Mouse (Mus musculus): Measurements from ENCODE around the gene Dync2li1. TPM values are rescaled to one million over a fixed set of nuclear protein-coding genes. Genes with fewer than 3 reads are reported as not detected.

Dync2li1 gene
- polyA plus RNA-seq, 1 experiment from 2014 or later: 41.5 TPM

DNA sequence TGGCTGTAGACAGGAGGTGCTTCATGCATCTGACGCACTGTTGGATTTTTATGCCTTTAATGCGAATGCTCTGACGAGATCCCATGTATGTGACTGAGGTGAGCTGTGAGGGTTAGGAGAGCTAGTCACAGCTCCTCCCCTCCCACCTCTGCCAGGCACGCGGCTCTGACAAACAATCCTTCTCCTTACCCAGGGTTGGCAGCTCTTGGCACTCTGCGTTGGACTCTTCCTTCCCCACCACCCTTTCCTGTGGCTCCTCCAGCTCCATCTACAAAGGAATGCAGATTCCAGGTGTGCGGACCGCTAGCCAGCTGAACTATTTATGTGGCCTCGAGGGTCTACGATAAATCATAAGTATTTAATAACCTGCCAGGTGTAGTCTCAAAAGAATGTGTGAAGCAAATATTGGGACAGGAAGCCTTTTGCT, 30.3 kb upstream of the Dync2li1 start:
- Histone ChIP-seq H3K27me3 (no peaks in the 10 kb centered on the region), H3K9ac (replicated peaks) (no peak overlapping the region), H3K9me3 (no peaks in the 10 kb centered on the region; the same call in 1 of the 2 replicates), H3K4me3 (replicated peaks) (no peak overlapping the region), H3K4me1 (replicated peaks) (peaks cover 20% of the 10 kb centered on the region), H3K4me2 (0 out of 2 replicates have a peak overlapping the region, but pooled peaks have one; percentile 13), H3K27ac (peak overlapping the region; percentile 62; the same call in 1 of the 2 replicates), H3K36me3 (peaks cover 38% of the 10 kb centered on the region)
- 34% methylated on average over 10 of the region's 10 CpGs for WGBS
- ATAC-seq (ENCODE audit: insufficient number of reproducible peaks, insufficient read depth, low FRiP score, low TSS enrichment, low read depth): no peak

DNA sequence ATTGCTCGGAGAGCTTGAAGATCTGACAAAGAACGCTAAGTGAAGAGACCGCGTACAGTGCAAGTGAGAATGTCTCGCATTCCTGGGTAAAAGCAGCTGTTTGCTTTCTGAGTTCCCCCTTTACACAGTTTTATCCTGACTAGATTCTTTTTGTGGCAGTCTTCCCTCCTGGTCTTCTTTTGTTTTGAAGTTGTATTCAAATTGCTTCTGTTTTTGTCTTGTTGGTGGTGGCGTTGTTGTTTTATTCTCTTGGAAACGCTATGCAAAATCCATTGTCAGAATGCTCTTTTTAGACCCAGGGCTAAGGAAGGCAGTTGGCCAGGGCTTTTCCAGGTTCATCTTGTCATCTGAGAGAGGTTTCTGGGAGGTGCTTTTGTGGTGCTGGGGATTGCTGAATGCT, 29.8 kb upstream of the Dync2li1 start:
- Histone ChIP-seq H3K27ac (peak overlapping the region; percentile 62), H3K36me3 (peaks cover 35% of the 10 kb centered on the region), H3K4me1 (replicated peaks) (peaks cover 20% of the 10 kb centered on the region), H3K4me3 (replicated peaks) (no peak overlapping the region), H3K4me2 (0 out of 2 replicates have a peak overlapping the region, but pooled peaks have one; percentile 13), H3K27me3 (no peaks in the 10 kb centered on the region), H3K9me3 (no peaks in the 10 kb centered on the region; the same call in 1 of the 2 replicates), H3K9ac (replicated peaks) (no peak overlapping the region)
- ATAC-seq (ENCODE audit: insufficient number of reproducible peaks, insufficient read depth, low FRiP score, low TSS enrichment, low read depth): no peak
- WGBS: 62% methylated on average over 7 of the region's 7 CpGs

DNA sequence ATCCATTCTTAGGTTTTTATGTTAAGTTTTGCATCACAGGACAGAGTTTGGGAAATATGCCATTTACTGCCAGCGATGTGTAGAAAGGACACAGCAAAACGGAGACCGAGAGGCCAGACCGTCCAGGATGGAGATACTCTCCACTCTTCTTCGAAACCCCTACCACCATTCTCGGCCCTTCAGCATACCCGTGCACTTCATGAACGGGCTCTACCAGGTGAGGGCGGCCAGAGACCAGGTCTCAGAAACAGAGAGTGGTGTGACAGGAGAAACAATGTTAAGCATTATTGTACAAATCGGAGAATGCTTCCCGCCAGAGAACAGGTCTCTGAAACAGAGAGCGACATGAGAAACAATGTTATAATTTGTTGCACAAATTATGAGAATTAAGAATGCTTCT, 28.4 kb upstream of the Dync2li1 start:
- Histone ChIP-seq H3K27ac (no peak overlapping the region), H3K36me3 (peaks cover 23% of the 10 kb centered on the region), H3K4me2 (no peak overlapping the region), H3K27me3 (no peaks in the 10 kb centered on the region), H3K4me3 (replicated peaks) (no peak overlapping the region), H3K9me3 (no peaks in the 10 kb centered on the region; the same call in 1 of the 2 replicates), H3K4me1 (replicated peaks) (peaks cover 20% of the 10 kb centered on the region), H3K9ac (replicated peaks) (no peak overlapping the region)
- no peak for ATAC-seq (ENCODE audit: insufficient number of reproducible peaks, insufficient read depth, low FRiP score, low TSS enrichment, low read depth)
- 91% methylated on average over 12 of the region's 12 CpGs for WGBS

DNA sequence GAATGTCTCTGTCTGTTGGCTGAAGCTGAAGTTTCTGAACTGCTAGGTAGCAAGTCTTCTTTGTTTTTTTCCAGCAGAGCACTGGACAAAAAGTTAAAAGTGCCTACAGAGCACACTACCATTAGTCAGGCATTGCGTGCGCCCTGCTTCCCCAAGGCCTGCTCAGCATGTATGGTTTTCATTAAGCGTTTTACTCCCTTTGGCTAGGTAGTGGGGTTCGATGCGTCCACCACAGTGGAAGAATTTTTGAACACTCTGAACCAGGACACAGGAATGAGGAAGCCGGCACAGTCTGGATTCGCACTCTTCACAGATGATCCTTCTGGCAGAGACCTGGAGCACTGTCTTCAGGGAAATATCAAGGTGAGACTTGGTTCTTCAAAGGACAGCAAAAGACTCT, 27.4 kb upstream of the Dync2li1 start:
- no peak overlapping the region for H3K9ac ChIP-seq (replicated peaks)
- peak overlapping the region; percentile 66; the same call in 1 of the 2 replicates for H3K27ac ChIP-seq
- H3K27me3 ChIP-seq: no peaks in the 10 kb centered on the region
- H3K4me1 ChIP-seq (replicated peaks): peaks cover 20% of the 10 kb centered on the region
- ATAC-seq (ENCODE audit: insufficient number of reproducible peaks, insufficient read depth, low FRiP score, low TSS enrichment, low read depth): no peak
- no peak overlapping the region for H3K4me3 ChIP-seq (replicated peaks)
- H3K36me3 ChIP-seq: peaks cover 15% of the 10 kb centered on the region
- H3K9me3 ChIP-seq: no peaks in the 10 kb centered on the region; the same call in 1 of the 2 replicates
- H3K4me2 ChIP-seq: no peak overlapping the region
- WGBS: 42% methylated on average over 7 of the region's 7 CpGs

GRCm38 (mm10) chr17:84600051-84600983, 26.0 kb upstream of the Dync2li1 start:
- no peak overlapping the region for H3K4me2 ChIP-seq
- peak overlapping the region; percentile 42 for H3K27ac ChIP-seq
- H3K4me3 ChIP-seq (replicated peaks): no peak overlapping the region
- no peaks in the 10 kb centered on the region for H3K27me3 ChIP-seq
- H3K9me3 ChIP-seq: no peaks in the 10 kb centered on the region
- 73% methylated on average over 9 of the region's 9 CpGs for WGBS
- no peak overlapping the region for H3K9ac ChIP-seq (replicated peaks)
- peaks cover 7% of the 10 kb centered on the region; the same call in 1 of the 2 replicates for H3K36me3 ChIP-seq
- ATAC-seq (ENCODE audit: insufficient number of reproducible peaks, insufficient read depth, low FRiP score, low TSS enrichment, low read depth): no peak
- peaks cover 20% of the 10 kb centered on the region for H3K4me1 ChIP-seq (replicated peaks)

- H3K36me3 ChIP-seq: peaks cover 13% of the 10 kb centered on the region
- H3K9ac ChIP-seq (replicated peaks): no peak overlapping the region
- H3K4me3 ChIP-seq (replicated peaks): no peak overlapping the region
- H3K4me2 ChIP-seq: no peak overlapping the region
- H3K9me3 ChIP-seq: no peaks in the 10 kb centered on the region
- no peak overlapping the region for H3K27ac ChIP-seq
- WGBS: 91% methylated on average over 5 of the region's 5 CpGs
- no peaks in the 10 kb centered on the region for H3K27me3 ChIP-seq
- no peak for ATAC-seq (ENCODE audit: insufficient number of reproducible peaks, insufficient read depth, low FRiP score, low TSS enrichment, low read depth)
- peaks cover 9% of the 10 kb centered on the region; the same call in 1 of the 2 replicates for H3K4me1 ChIP-seq (replicated peaks)
Observed at GRCm38 (mm10) chr17:84601805-84602204, 24.5 kb upstream of the Dync2li1 start.

GRCm38 (mm10) chr17:84603202-84603627, 23.1 kb upstream of the Dync2li1 start:
- Histone ChIP-seq H3K4me3 (replicated peaks) (no peak overlapping the region), H3K27ac (no peak overlapping the region), H3K9me3 (no peaks in the 10 kb centered on the region), H3K4me2 (no peak overlapping the region), H3K36me3 (peaks cover 17% of the 10 kb centered on the region), H3K9ac (replicated peaks) (no peak overlapping the region), H3K4me1 (replicated peaks) (peaks cover 9% of the 10 kb centered on the region; the same call in 1 of the 2 replicates), H3K27me3 (no peaks in the 10 kb centered on the region)
- no peak for ATAC-seq (ENCODE audit: insufficient number of reproducible peaks, insufficient read depth, low FRiP score, low TSS enrichment, low read depth)
- WGBS: 72% methylated on average over 9 of the region's 9 CpGs

DNA sequence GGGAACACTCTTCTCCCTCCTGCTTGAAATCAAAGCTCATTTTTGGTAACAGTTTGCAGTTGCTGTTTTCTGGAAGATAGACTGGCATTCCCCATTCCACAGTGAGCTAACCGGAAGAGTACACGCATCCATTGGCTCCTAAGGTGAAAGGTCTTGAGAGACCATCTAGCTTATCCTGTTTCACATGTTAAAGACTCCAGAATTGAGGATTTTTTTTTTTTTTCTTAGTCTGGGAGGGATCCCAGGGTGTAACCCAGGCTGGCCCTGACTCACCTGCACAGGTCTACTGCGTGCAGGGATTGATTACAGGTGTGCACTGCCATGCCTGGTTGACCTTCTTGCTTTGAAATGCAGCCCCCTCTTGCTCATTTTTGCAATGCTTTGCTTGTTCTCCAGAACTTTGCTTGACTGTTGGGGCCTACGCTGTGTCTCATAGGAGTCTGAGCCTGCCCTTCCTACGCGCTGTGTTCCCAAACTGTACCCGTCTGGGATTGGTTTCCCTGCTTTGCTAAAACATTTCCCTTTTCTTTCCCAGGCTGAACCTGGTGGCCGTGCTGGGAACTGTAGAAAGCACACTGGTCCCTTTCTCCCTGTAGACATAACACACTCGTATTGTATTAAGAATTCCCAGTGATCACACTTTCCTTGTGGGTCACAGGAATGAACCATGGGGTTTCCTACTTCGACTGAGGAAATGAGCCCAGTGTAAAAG, 22.4 kb upstream of the Dync2li1 start:
- 91% methylated on average over 10 of the region's 10 CpGs for WGBS
- no peak overlapping the region for H3K9ac ChIP-seq (replicated peaks)
- ATAC-seq (ENCODE audit: insufficient number of reproducible peaks, insufficient read depth, low FRiP score, low TSS enrichment, low read depth): no peak
- no peaks in the 10 kb centered on the region for H3K27me3 ChIP-seq
- H3K36me3 ChIP-seq: peaks cover 17% of the 10 kb centered on the region
- no peak overlapping the region for H3K4me3 ChIP-seq (replicated peaks)
- no peak overlapping the region for H3K27ac ChIP-seq
- H3K9me3 ChIP-seq: no peaks in the 10 kb centered on the region
- no peak overlapping the region for H3K4me2 ChIP-seq
- peaks cover 13% of the 10 kb centered on the region; the same call in 1 of the 2 replicates for H3K4me1 ChIP-seq (replicated peaks)

DNA sequence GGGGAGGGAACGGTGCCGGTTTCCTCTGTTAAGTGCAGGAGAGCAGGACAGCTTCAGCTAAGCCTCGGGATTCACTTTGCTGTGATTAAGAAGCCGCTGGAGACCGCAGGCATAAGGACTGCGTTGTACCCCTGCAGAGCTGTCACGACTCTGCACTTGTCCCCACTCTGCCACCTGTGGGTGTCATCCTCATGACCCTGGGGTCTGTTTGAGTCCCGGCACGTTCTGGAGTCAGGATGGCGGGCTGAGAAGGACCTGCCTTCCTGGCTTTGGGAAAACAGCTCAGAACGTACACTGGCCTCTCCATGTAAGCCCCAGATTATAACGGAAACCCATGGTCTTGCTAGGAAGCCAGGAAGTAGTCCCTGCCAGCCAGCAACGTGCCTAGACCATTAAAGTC, 19.3 kb upstream of the Dync2li1 start:
- Histone ChIP-seq H3K9me3 (no peaks in the 10 kb centered on the region), H3K4me3 (replicated peaks) (no peak overlapping the region), H3K4me2 (no peak overlapping the region), H3K27ac (no peak overlapping the region), H3K36me3 (peaks cover 24% of the 10 kb centered on the region), H3K4me1 (replicated peaks) (peaks cover 13% of the 10 kb centered on the region), H3K9ac (replicated peaks) (no peak overlapping the region), H3K27me3 (no peaks in the 10 kb centered on the region)
- no peak for ATAC-seq (ENCODE audit: insufficient number of reproducible peaks, insufficient read depth, low FRiP score, low TSS enrichment, low read depth)
- 51% methylated on average over 13 of the region's 13 CpGs for WGBS

DNA sequence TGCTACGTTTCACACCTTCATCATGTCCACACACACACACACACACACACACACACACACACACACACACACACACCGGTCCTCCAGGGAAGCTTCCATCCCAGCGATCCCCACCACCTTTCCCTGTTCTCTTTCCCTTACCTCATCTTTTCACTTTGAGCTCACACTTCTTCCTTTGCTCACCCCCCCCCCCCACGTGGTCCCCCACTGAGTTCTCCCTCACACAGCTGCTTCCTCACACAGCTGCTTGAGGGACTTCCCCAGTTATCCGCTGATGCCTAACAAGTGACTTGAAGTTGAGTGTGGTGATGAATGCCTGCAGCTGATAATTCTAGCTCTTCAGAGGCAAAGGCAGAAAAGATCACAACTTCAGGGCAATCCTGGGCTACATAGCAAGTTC, 18.7 kb upstream of the Dync2li1 start:
- peaks cover 28% of the 10 kb centered on the region for H3K36me3 ChIP-seq
- H3K4me3 ChIP-seq (replicated peaks): no peak overlapping the region
- H3K9ac ChIP-seq (replicated peaks): no peak overlapping the region
- no peak overlapping the region for H3K27ac ChIP-seq
- no peak overlapping the region for H3K4me2 ChIP-seq
- no peaks in the 10 kb centered on the region for H3K27me3 ChIP-seq
- H3K4me1 ChIP-seq (replicated peaks): peaks cover 16% of the 10 kb centered on the region
- 60% methylated on average over 5 of the region's 5 CpGs for WGBS
- no peaks in the 10 kb centered on the region for H3K9me3 ChIP-seq
- no peak for ATAC-seq (ENCODE audit: insufficient number of reproducible peaks, insufficient read depth, low FRiP score, low TSS enrichment, low read depth)

DNA sequence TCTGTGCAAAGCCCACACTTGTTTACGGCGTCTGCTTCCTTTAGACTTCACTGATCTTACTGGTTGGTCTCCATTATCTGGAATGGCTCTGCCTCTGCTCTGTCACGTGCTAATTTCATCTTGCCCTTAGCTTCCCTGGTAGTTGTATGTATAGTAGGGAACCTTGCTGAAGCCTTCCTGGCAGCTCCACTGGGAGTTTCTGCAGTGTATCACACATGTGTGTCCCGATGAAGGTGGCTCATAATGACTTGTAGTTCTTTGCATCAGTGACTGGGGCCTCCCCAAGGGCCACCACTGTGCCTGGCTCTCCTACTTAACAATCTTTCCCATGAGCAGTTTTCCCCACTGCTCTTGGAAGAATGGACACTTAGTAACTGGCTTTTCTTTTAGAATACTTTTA, 17.7 kb upstream of the Dync2li1 start:
- ATAC-seq (ENCODE audit: insufficient number of reproducible peaks, insufficient read depth, low FRiP score, low TSS enrichment, low read depth): no peak
- H3K9me3 ChIP-seq: peaks cover 6% of the 10 kb centered on the region
- H3K36me3 ChIP-seq: peaks cover 35% of the 10 kb centered on the region
- no peaks in the 10 kb centered on the region for H3K27me3 ChIP-seq
- peaks cover 16% of the 10 kb centered on the region for H3K4me1 ChIP-seq (replicated peaks)
- no peak overlapping the region for H3K4me2 ChIP-seq
- no peak overlapping the region for H3K27ac ChIP-seq
- no peak overlapping the region for H3K9ac ChIP-seq (replicated peaks)
- H3K4me3 ChIP-seq (replicated peaks): no peak overlapping the region
- WGBS: 72% methylated on average over 4 of the region's 4 CpGs

All from limb, embryonic 12.5 days (tissue).